Mouse (Mus musculus): Measurements from ENCODE around the gene Egfem1. TPM values are rescaled to one million over a fixed set of nuclear protein-coding genes. Genes with fewer than 3 reads are reported as not detected.

Egfem1 gene
- polyA plus RNA-seq, 1 experiment from 2014 or later = 1.3 TPM

- no peak for ATAC-seq (ENCODE audit: low read depth)
- 85% methylated on average over 3 of the region's 3 CpGs for WGBS
- no peak overlapping the region for H3K27ac ChIP-seq (replicated peaks; ENCODE audit: low read depth, low read length)
These were observed 32.7 kb downstream of the Egfem1 start for GRCm38 (mm10) chr3:29114517-29114916.

GRCm38 (mm10) chr3:29117379-29117778, 35.6 kb downstream of the Egfem1 start:
- Histone ChIP-seq H3K4me1 (ENCODE audit: control insufficient read depth, insufficient read depth, low read length) (no peaks in the 10 kb centered on the region), H3K9me3 (ENCODE audit: control insufficient read depth, low read length) (no peaks in the 10 kb centered on the region), H3K36me3 (ENCODE audit: control insufficient read depth, insufficient read depth, low read length) (no peaks in the 10 kb centered on the region), H3K9ac (ENCODE audit: low read depth, low read length) (no peak overlapping the region), H3K4me2 (ENCODE audit: low read depth, low read length) (no peak overlapping the region), H3K27ac (replicated peaks; ENCODE audit: low read depth, low read length) (no peak overlapping the region), H3K4me3 (ENCODE audit: low read depth, low read length) (no peak overlapping the region), H3K27me3 (replicated peaks; ENCODE audit: control insufficient read depth, insufficient read depth, low read length) (no peaks in the 10 kb centered on the region)
- no peak for ATAC-seq (ENCODE audit: low read depth)
- DNase-seq (ENCODE audit: low spot score) = no peak
- 65% methylated on average over 1 of the region's 1 CpGs for WGBS

More at GRCm38 (mm10) chr3:29114517-29114916, 32.7 kb downstream of the Egfem1 start:
- Histone ChIP-seq H3K9me3 (ENCODE audit: control insufficient read depth, low read length) (no peaks in the 10 kb centered on the region), H3K36me3 (ENCODE audit: control insufficient read depth, insufficient read depth, low read length) (no peaks in the 10 kb centered on the region), H3K9ac (ENCODE audit: low read depth, low read length) (no peak overlapping the region), H3K27me3 (replicated peaks; ENCODE audit: control insufficient read depth, insufficient read depth, low read length) (no peaks in the 10 kb centered on the region), H3K4me3 (ENCODE audit: low read depth, low read length) (no peak overlapping the region), H3K4me1 (ENCODE audit: control insufficient read depth, insufficient read depth, low read length) (no peaks in the 10 kb centered on the region), H3K4me2 (ENCODE audit: low read depth, low read length) (no peak overlapping the region)
- no peak for DNase-seq (ENCODE audit: low spot score)

GRCm38 (mm10) chr3:29122556-29122955, 40.7 kb downstream of the Egfem1 start:
- ATAC-seq (ENCODE audit: low read depth) = no peak
- Histone ChIP-seq H3K9ac (ENCODE audit: low read depth, low read length) (no peak overlapping the region), H3K4me1 (ENCODE audit: control insufficient read depth, insufficient read depth, low read length) (no peaks in the 10 kb centered on the region), H3K36me3 (ENCODE audit: control insufficient read depth, insufficient read depth, low read length) (no peaks in the 10 kb centered on the region), H3K9me3 (ENCODE audit: control insufficient read depth, low read length) (no peaks in the 10 kb centered on the region), H3K4me3 (ENCODE audit: low read depth, low read length) (no peak overlapping the region), H3K4me2 (ENCODE audit: low read depth, low read length) (no peak overlapping the region), H3K27me3 (replicated peaks; ENCODE audit: control insufficient read depth, insufficient read depth, low read length) (no peaks in the 10 kb centered on the region), H3K27ac (replicated peaks; ENCODE audit: low read depth, low read length) (no peak overlapping the region)
- 58% methylated on average over 1 of the region's 1 CpGs for WGBS
- DNase-seq (ENCODE audit: low spot score) = no peak

GRCm38 (mm10) chr3:29132054-29132931, 50.5 kb downstream of the Egfem1 start:
- Histone ChIP-seq H3K4me1 (ENCODE audit: control insufficient read depth, insufficient read depth, low read length) (peaks cover 6% of the 10 kb centered on the region; the same call in 1 of the 2 replicates), H3K9ac (ENCODE audit: low read depth, low read length) (no peak overlapping the region), H3K4me3 (ENCODE audit: low read depth, low read length) (no peak overlapping the region), H3K4me2 (ENCODE audit: low read depth, low read length) (no peak overlapping the region), H3K9me3 (ENCODE audit: control insufficient read depth, low read length) (no peaks in the 10 kb centered on the region), H3K36me3 (ENCODE audit: control insufficient read depth, insufficient read depth, low read length) (no peaks in the 10 kb centered on the region), H3K27me3 (replicated peaks; ENCODE audit: control insufficient read depth, insufficient read depth, low read length) (no peaks in the 10 kb centered on the region), H3K27ac (replicated peaks; ENCODE audit: low read depth, low read length) (no peak overlapping the region)
- DNase-seq (ENCODE audit: low spot score) = no peak
- ATAC-seq (ENCODE audit: low read depth) = no peak
- 76% methylated on average over 2 of the region's 2 CpGs for WGBS

GRCm38 (mm10) chr3:29134509-29134908, 52.7 kb downstream of the Egfem1 start:
- no peaks in the 10 kb centered on the region for H3K36me3 ChIP-seq (ENCODE audit: control insufficient read depth, insufficient read depth, low read length)
- H3K27me3 ChIP-seq (replicated peaks; ENCODE audit: control insufficient read depth, insufficient read depth, low read length) = no peaks in the 10 kb centered on the region
- H3K4me3 ChIP-seq (ENCODE audit: low read depth, low read length) = no peak overlapping the region
- peaks cover 6% of the 10 kb centered on the region; the same call in 1 of the 2 replicates for H3K4me1 ChIP-seq (ENCODE audit: control insufficient read depth, insufficient read depth, low read length)
- 34% methylated on average over 11 of the region's 11 CpGs for WGBS
- H3K9ac ChIP-seq (ENCODE audit: low read depth, low read length) = no peak overlapping the region
- H3K27ac ChIP-seq (replicated peaks; ENCODE audit: low read depth, low read length) = no peak overlapping the region
- DNase-seq (ENCODE audit: low spot score) (no peak), ATAC-seq (ENCODE audit: low read depth) (no peak)
- no peaks in the 10 kb centered on the region for H3K9me3 ChIP-seq (ENCODE audit: control insufficient read depth, low read length)
- peak overlapping the region; percentile 27; the same call in 1 of the 2 replicates for H3K4me2 ChIP-seq (ENCODE audit: low read depth, low read length)

GRCm38 (mm10) chr3:29135176-29136064, 53.6 kb downstream of the Egfem1 start:
- no peaks in the 10 kb centered on the region for H3K36me3 ChIP-seq (ENCODE audit: control insufficient read depth, insufficient read depth, low read length)
- no peak overlapping the region for H3K4me2 ChIP-seq (ENCODE audit: low read depth, low read length)
- peaks cover 6% of the 10 kb centered on the region; the same call in 1 of the 2 replicates for H3K4me1 ChIP-seq (ENCODE audit: control insufficient read depth, insufficient read depth, low read length)
- DNase-seq (ENCODE audit: low spot score) (no peak), ATAC-seq (ENCODE audit: low read depth) (no peak)
- H3K27ac ChIP-seq (replicated peaks; ENCODE audit: low read depth, low read length) = no peak overlapping the region
- 30% methylated on average over 9 of the region's 9 CpGs for WGBS
- no peaks in the 10 kb centered on the region for H3K9me3 ChIP-seq (ENCODE audit: control insufficient read depth, low read length)
- no peak overlapping the region for H3K9ac ChIP-seq (ENCODE audit: low read depth, low read length)
- no peaks in the 10 kb centered on the region for H3K27me3 ChIP-seq (replicated peaks; ENCODE audit: control insufficient read depth, insufficient read depth, low read length)
- H3K4me3 ChIP-seq (ENCODE audit: low read depth, low read length) = no peak overlapping the region

- no peak for ATAC-seq (ENCODE audit: low read depth)
- 19% methylated on average over 10 of the region's 10 CpGs for WGBS
- no peak overlapping the region for H3K27ac ChIP-seq (replicated peaks; ENCODE audit: low read depth, low read length)
- DNase-seq (ENCODE audit: low spot score) = no peak
- H3K4me1 ChIP-seq (ENCODE audit: control insufficient read depth, insufficient read depth, low read length) = peaks cover 6% of the 10 kb centered on the region; the same call in 1 of the 2 replicates
- no peak overlapping the region for H3K9ac ChIP-seq (ENCODE audit: low read depth, low read length)
- no peaks in the 10 kb centered on the region for H3K9me3 ChIP-seq (ENCODE audit: control insufficient read depth, low read length)
- H3K4me3 ChIP-seq (ENCODE audit: low read depth, low read length) = no peak overlapping the region
- H3K36me3 ChIP-seq (ENCODE audit: control insufficient read depth, insufficient read depth, low read length) = no peaks in the 10 kb centered on the region
- no peaks in the 10 kb centered on the region for H3K27me3 ChIP-seq (replicated peaks; ENCODE audit: control insufficient read depth, insufficient read depth, low read length)
- H3K4me2 ChIP-seq (ENCODE audit: low read depth, low read length) = no peak overlapping the region
These were observed 54.5 kb downstream of the Egfem1 start for GRCm38 (mm10) chr3:29136065-29136955.

- no peak for DNase-seq (ENCODE audit: low spot score)
- Histone ChIP-seq H3K4me1 (ENCODE audit: control insufficient read depth, insufficient read depth, low read length) (no peaks in the 10 kb centered on the region), H3K27ac (replicated peaks; ENCODE audit: low read depth, low read length) (no peak overlapping the region), H3K4me3 (ENCODE audit: low read depth, low read length) (no peak overlapping the region), H3K4me2 (ENCODE audit: low read depth, low read length) (no peak overlapping the region), H3K27me3 (replicated peaks; ENCODE audit: control insufficient read depth, insufficient read depth, low read length) (no peaks in the 10 kb centered on the region), H3K36me3 (ENCODE audit: control insufficient read depth, insufficient read depth, low read length) (no peaks in the 10 kb centered on the region), H3K9ac (ENCODE audit: low read depth, low read length) (no peak overlapping the region), H3K9me3 (ENCODE audit: control insufficient read depth, low read length) (no peaks in the 10 kb centered on the region)
- 72% methylated on average over 4 of the region's 4 CpGs for WGBS
- ATAC-seq (ENCODE audit: low read depth) = no peak
These were observed 86.6 kb downstream of the Egfem1 start for GRCm38 (mm10) chr3:29168401-29168800.

Data from embryonic facial prominence, embryonic 14.5 days (tissue).